Mouse (Mus musculus) mammary gland, adult 2 months (tissue): ENCODE data around the gene Rogdi. TPM values are rescaled to one million over a fixed set of nuclear protein-coding genes. Genes with fewer than 3 reads are reported as not detected.

ENCODE experiments used
- polyA plus RNA-seq: library from polyadenylated mRNA; depleted of rRNA; stranded (reverse); fragments of >200 nt; gene quantifications from 2 replicates; pipeline ENCODE4 v1.2.3, GENCODE M21; 2012; ENCODE audit warnings: low replicate concordance; rRNA removed

The Rogdi gene
- polyA plus RNA-seq, result 134 and 212 TPM in 2 replicates

GRCm38 (mm10) chr16:5013054-5013838 lies at the start of gene Rogdi:
TSS of gene Rogdi (minus strand) at chr16:5013553.

GRCm38 (mm10) chr16:5049774-5050234 lies 36.5 kb upstream of the Rogdi start, which contains the start of the genes Glyr1 and Ubn1:
TSS of gene Glyr1 (minus strand) at chr16:5049863.
TSS of gene Ubn1 (plus strand) at chr16:5050057.

GRCm38 (mm10) chr16:5007067-5007466 lies 6.3 kb downstream of the Rogdi start, which contains the start of gene Smim22:
TSS of gene Smim22 (plus strand) at chr16:5007288.

GRCm38 (mm10) chr16:4997553-4997952 lies 15.8 kb downstream of the Rogdi start, which contains the start of gene Sept12:
TSS of gene Sept12 (minus strand) at chr16:4997852.

GRCm38 (mm10) chr16:4963797-4964709 lies 49.3 kb downstream of the Rogdi start, which contains the start of gene Anks3:
TSS of gene Anks3 (minus strand) at chr16:4964205.

Other genes starting within 250 kb of the Rogdi start
- gene Cdip1, start 223.3 kb downstream of the Rogdi start, polyA plus RNA-seq, result 130 and 138 TPM in 2 replicates
- 0.13 TPM in 1 of 2 replicates, not detected in the other for gene 4930562C15Rik, start 178.1 kb downstream of the Rogdi start, polyA plus RNA-seq
- gene Ubald1, start 133.2 kb downstream of the Rogdi start, polyA plus RNA-seq, result 44.3 and 89.8 TPM in 2 replicates
- 141 and 173 TPM in 2 replicates for gene Mgrn1, start 127.3 kb downstream of the Rogdi start, polyA plus RNA-seq
- 104 and 109 TPM in 2 replicates for gene Nudt16l1, start 74.8 kb downstream of the Rogdi start, polyA plus RNA-seq
- 49.7 and 51.0 TPM in 2 replicates for gene Anks3, start 49.3 kb downstream of the Rogdi start, polyA plus RNA-seq
- not detected in 2 replicates for gene Sept12, start 15.7 kb downstream of the Rogdi start, polyA plus RNA-seq
- 19.8 and 26.5 TPM in 2 replicates for gene Smim22, start 6.3 kb downstream of the Rogdi start, polyA plus RNA-seq
- gene Glyr1, start 36.3 kb upstream of the Rogdi start, polyA plus RNA-seq, result 51.4 and 80.5 TPM in 2 replicates
- 32.7 and 45.9 TPM in 2 replicates for gene Ubn1, start 36.5 kb upstream of the Rogdi start, polyA plus RNA-seq
- gene Ppl, start 118.9 kb upstream of the Rogdi start, polyA plus RNA-seq, result 2.0 and 3.6 TPM in 2 replicates
- gene Sec14l5, start 133.6 kb upstream of the Rogdi start, polyA plus RNA-seq, result 0.26 and 8.9 TPM in 2 replicates
- 47.9 and 52.6 TPM in 2 replicates for gene Nagpa, start 190.5 kb upstream of the Rogdi start, polyA plus RNA-seq
- 3.4 and 3.8 TPM in 2 replicates for gene AU021092, start 208.7 kb upstream of the Rogdi start, polyA plus RNA-seq
- 63.7 and 65.6 TPM in 2 replicates for gene Alg1, start 220.1 kb upstream of the Rogdi start, polyA plus RNA-seq
- 58.8 and 76.6 TPM in 2 replicates for gene Eef2kmt, start 242.4 kb upstream of the Rogdi start, polyA plus RNA-seq